Mouse (Mus musculus): ENCODE data around the gene Tjp1. TPM values are rescaled to one million over a fixed set of nuclear protein-coding genes. Genes with fewer than 3 reads are reported as not detected.
A peak's percentile ranks its signal among the peaks of the same experiment; 100 is the strongest.

The Tjp1 gene
- total and polyA plus RNA-seq, 2 experiments from 2014 or later = 15.0 to 33.9 TPM

DNA sequence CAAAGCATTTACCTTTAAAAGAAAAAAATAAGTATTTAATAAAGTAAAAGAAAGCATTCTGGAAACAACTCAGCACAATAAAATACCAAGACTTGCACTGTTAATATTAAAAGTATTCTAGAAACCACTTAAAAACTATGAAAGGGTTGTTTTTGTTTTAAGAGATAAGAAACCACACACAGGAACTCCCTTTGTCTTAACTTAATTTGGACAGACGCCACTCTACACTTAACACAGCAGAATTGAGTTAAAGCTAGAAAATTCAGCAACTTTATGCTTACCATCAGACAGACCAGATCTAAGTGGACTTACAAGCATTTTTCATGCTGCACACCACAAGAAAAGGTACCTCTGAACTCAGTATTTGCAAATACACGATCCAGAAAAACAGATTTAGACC lies 172.7 kb downstream of the Tjp1 start:
- TF ChIP-seq EP300 (IDR thresholded peaks at IDR 0.05; ENCODE audit: low read depth) (no peak), CTCF (IDR thresholded peaks at IDR 0.05; ENCODE audit: low read depth) (no peak)
- WGBS = 52% methylated on average over 2 of the region's 2 CpGs
- Histone ChIP-seq H3K4me2 (ENCODE audit: low read depth, low read length) (peak overlapping the region; percentile 21), H3K4me1 (ENCODE audit: control insufficient read depth, insufficient read depth) (peaks cover 45% of the 10 kb centered on the region), H3K9me3 (replicated peaks; ENCODE audit: control insufficient read depth, low read length) (no peaks in the 10 kb centered on the region), H3K4me3 (ENCODE audit: low read depth, low read length) (no peak overlapping the region), H3K9ac (replicated peaks; ENCODE audit: low read depth, low read length) (no peak overlapping the region), H3K27ac (ENCODE audit: low read depth) (peak overlapping the region; percentile 57), H3K27me3 (ENCODE audit: control insufficient read depth, insufficient read depth, low read length) (no peaks in the 10 kb centered on the region), H3K36me3 (replicated peaks; ENCODE audit: control insufficient read depth, insufficient read depth, low read length) (peaks cover 5% of the 10 kb centered on the region; the same call in 1 of the 2 replicates)
- ATAC-seq (ENCODE audit: insufficient read depth, low read depth) (no peak), DNase-seq (ENCODE audit: low spot score) (no peak)

DNA sequence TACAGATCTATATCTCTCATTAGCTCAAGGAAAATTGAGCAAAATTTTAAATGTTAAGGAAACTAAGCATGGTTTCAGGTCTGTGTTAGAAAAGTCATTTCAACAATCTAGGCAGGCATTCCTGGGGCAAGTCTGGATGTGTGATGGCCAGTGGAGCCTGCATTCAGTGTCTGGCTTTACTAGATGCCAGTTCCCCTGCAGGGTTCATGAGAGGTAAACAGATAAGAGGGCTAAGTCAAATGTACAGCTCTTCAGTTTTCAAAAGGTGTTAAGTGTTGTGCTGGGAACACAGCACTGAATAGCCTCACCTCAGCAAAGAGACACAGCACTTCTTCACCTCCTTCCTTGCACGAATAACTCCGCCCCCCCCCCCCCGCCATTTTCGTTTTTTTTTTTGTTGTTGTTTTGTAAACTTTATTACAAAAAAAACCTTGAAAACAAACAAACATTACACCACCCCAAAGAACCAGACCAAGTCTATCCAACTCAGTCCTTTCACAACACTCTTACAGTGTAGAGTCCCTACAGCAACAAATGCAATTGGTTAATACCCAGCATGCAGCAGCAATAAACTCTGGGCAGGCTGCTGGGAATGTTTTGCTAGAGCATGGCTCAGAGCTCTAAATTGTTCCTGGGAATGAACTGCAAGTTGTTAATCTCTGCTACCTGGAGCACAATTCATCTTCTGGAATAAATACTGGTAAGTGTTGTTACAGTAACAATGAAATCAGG lies 177.1 kb downstream of the Tjp1 start:
- H3K36me3 ChIP-seq (replicated peaks; ENCODE audit: control insufficient read depth, insufficient read depth, low read length) = peaks cover 5% of the 10 kb centered on the region; the same call in 1 of the 2 replicates
- ATAC-seq (ENCODE audit: insufficient read depth, low read depth) (peak; percentile 51; the same call in 1 of the 2 replicates), DNase-seq (ENCODE audit: low spot score) (no peak)
- H3K4me3 ChIP-seq (ENCODE audit: low read depth, low read length) = no peak overlapping the region
- TF ChIP-seq EP300 (IDR thresholded peaks at IDR 0.05; ENCODE audit: low read depth) = no peak
- 39% methylated on average over 4 of the region's 4 CpGs for WGBS
- H3K9me3 ChIP-seq (replicated peaks; ENCODE audit: control insufficient read depth, low read length) = no peaks in the 10 kb centered on the region
- H3K4me1 ChIP-seq (ENCODE audit: control insufficient read depth, insufficient read depth) = peaks cover 15% of the 10 kb centered on the region; the same call in 1 of the 2 replicates
- peak overlapping the region; percentile 25; the same call in 1 of the 2 replicates for H3K27ac ChIP-seq (ENCODE audit: low read depth)
- H3K9ac ChIP-seq (replicated peaks; ENCODE audit: low read depth, low read length) = no peak overlapping the region
- no peaks in the 10 kb centered on the region for H3K27me3 ChIP-seq (ENCODE audit: control insufficient read depth, insufficient read depth, low read length)
- no peak overlapping the region for H3K4me2 ChIP-seq (ENCODE audit: low read depth, low read length)

DNA sequence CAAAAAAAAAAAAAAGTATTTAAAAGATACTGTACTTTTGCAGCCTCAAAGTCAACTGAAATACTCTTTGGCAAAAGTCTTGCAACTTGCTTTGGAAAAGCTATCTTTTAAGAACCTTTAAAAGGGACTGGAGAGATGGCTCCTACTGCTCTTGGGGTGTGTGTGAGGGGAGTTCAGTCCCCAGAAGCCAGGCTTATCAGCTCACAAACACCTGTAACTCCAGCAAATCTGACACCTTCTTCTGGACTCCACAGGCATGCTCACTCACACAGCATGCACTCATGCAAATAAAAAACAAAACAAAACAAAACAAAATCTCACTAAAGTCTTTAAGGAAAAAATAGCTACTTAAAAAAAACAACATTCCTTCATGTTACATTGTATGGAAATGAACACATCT lies 179.0 kb downstream of the Tjp1 start:
- peaks cover 5% of the 10 kb centered on the region; the same call in 1 of the 2 replicates for H3K36me3 ChIP-seq (replicated peaks; ENCODE audit: control insufficient read depth, insufficient read depth, low read length)
- H3K27me3 ChIP-seq (ENCODE audit: control insufficient read depth, insufficient read depth, low read length) = no peaks in the 10 kb centered on the region
- ATAC-seq (ENCODE audit: insufficient read depth, low read depth) (no peak), DNase-seq (ENCODE audit: low spot score) (no peak)
- peaks cover 8% of the 10 kb centered on the region; the same call in 1 of the 2 replicates for H3K4me1 ChIP-seq (ENCODE audit: control insufficient read depth, insufficient read depth)
- H3K9me3 ChIP-seq (replicated peaks; ENCODE audit: control insufficient read depth, low read length) = no peaks in the 10 kb centered on the region
- no peak overlapping the region for H3K4me3 ChIP-seq (ENCODE audit: low read depth, low read length)
- H3K4me2 ChIP-seq (ENCODE audit: low read depth, low read length) = no peak overlapping the region
- TF ChIP-seq CTCF (IDR thresholded peaks at IDR 0.05; ENCODE audit: low read depth) (no peak), EP300 (IDR thresholded peaks at IDR 0.05; ENCODE audit: low read depth) (no peak)
- no peak overlapping the region for H3K27ac ChIP-seq (ENCODE audit: low read depth)
- no peak overlapping the region for H3K9ac ChIP-seq (replicated peaks; ENCODE audit: low read depth, low read length)

DNA sequence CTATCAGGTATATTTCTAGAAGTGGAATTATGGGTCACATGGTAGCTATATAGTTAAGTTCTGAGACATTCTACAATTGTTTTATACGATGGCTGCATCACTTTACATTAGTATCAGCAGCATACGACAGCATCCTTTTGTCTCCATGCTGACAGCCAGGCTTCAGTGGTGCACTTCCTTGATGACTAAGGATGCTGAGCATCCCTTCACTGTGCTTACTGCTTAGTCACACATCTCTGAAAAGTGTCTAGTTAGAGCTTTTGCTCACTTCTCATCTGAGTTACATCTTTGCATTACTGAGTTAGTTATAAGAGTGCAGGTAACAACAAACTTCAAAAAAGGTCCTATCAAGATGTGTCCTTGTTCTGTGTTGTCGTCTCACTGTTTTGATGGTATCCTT lies 182.3 kb downstream of the Tjp1 start:
- WGBS = 68% methylated on average over 3 of the region's 3 CpGs
- H3K27me3 ChIP-seq (ENCODE audit: control insufficient read depth, insufficient read depth, low read length) = no peaks in the 10 kb centered on the region
- DNase-seq (ENCODE audit: low spot score) (no peak), ATAC-seq (ENCODE audit: insufficient read depth, low read depth) (no peak)
- no peak overlapping the region for H3K4me2 ChIP-seq (ENCODE audit: low read depth, low read length)
- H3K4me1 ChIP-seq (ENCODE audit: control insufficient read depth, insufficient read depth) = peaks cover 4% of the 10 kb centered on the region; the same call in 1 of the 2 replicates
- no peak overlapping the region for H3K27ac ChIP-seq (ENCODE audit: low read depth)
- TF ChIP-seq EP300 (IDR thresholded peaks at IDR 0.05; ENCODE audit: low read depth) (no peak), CTCF (IDR thresholded peaks at IDR 0.05; ENCODE audit: low read depth) (no peak)
- H3K9ac ChIP-seq (replicated peaks; ENCODE audit: low read depth, low read length) = no peak overlapping the region
- H3K9me3 ChIP-seq (replicated peaks; ENCODE audit: control insufficient read depth, low read length) = no peaks in the 10 kb centered on the region
- peaks cover 19% of the 10 kb centered on the region for H3K36me3 ChIP-seq (replicated peaks; ENCODE audit: control insufficient read depth, insufficient read depth, low read length)
- H3K4me3 ChIP-seq (ENCODE audit: low read depth, low read length) = no peak overlapping the region

DNA sequence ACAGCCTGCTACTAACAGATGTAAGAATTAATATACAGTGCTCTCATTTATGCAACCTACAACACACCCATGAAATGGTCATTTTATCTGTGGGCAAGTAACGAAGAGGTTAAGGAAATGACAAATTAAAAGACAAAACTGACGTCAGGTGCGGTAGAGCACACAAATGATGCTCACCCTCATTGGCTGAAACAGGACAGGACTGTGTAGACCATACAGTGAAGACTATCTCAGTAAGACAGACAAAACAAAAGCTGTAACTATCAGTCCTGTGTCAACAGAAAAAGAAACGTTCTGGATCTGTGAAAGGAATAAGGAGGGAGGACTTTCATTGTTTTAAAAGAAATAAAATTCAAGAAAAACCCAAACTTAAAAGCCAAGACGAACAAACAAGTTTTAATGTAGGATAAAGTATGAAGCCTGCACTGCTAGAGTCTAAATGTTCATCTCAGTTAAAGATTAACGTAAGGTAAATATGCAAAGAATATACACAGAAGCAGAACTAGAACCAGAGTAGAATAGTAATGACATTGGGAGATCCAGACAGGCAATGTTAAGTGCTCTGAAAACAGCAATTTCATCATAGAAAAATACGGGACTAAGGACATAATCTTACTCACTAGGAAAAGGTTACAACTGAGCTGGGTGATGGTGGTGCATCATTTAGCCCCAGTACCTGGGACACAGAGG lies 189.9 kb downstream of the Tjp1 start:
- no peaks in the 10 kb centered on the region for H3K9me3 ChIP-seq (replicated peaks; ENCODE audit: control insufficient read depth, low read length)
- no peaks in the 10 kb centered on the region for H3K4me1 ChIP-seq (ENCODE audit: control insufficient read depth, insufficient read depth)
- 89% methylated on average over 7 of the region's 7 CpGs for whole genome bisulfite sequencing
- H3K27me3 ChIP-seq (ENCODE audit: control insufficient read depth, insufficient read depth, low read length) = no peaks in the 10 kb centered on the region
- no peak for DNase-seq (ENCODE audit: low spot score)
- H3K36me3 ChIP-seq (replicated peaks; ENCODE audit: control insufficient read depth, insufficient read depth, low read length) = peaks cover 80% of the 10 kb centered on the region
- H3K9ac ChIP-seq (replicated peaks; ENCODE audit: low read depth, low read length) = no peak overlapping the region
- no peak for TF ChIP-seq CTCF (IDR thresholded peaks at IDR 0.05; ENCODE audit: low read depth)
- TF ChIP-seq EP300 (IDR thresholded peaks at IDR 0.05; ENCODE audit: low read depth) = no peak
- no peak overlapping the region for H3K4me2 ChIP-seq (ENCODE audit: low read depth, low read length)
- H3K27ac ChIP-seq (ENCODE audit: low read depth) = no peak overlapping the region
- H3K4me3 ChIP-seq (ENCODE audit: low read depth, low read length) = no peak overlapping the region
- no peak for ATAC-seq (ENCODE audit: insufficient read depth, low read depth)
